8 mouse cellular contexts compared by ENCODE assay signal in the genomic region with DNA sequence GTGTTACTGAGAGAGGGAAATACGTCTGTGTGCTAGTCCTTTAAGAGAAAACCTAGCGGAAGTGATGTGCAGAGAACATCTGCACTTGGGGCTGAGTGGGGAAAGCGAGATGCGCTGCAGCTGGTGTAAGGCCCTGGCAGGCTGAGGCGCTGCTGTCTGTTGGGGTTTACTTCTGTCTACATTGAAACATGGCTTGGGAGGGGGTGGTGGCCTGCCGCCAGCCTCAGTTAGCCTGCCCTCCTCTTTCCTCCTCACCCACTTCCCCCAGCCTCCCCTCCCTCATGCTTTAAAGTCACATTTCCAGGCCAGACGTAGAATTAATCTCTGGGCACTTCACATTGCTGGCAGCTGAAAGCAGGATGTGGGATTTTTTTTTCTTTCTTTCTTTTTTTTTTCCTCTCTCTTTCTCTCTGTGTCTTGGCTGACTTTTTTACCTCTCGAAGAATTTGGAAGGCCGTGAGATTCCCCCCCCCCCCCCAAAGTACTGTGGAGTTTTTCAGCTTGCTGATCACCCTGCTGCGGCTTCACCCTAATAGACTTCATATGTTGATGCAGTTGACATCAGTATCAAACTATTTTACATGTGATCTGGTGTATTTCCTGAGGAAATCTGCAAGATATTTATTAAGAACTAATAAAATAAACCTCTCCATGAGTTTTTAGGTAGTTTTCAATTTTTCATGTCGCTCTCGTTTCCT.
A peak's percentile ranks its signal among the peaks of the same experiment; 100 is the strongest.
DNase-seq lines count a peak whose midpoint lies in the region; ATAC-seq and TF ChIP-seq lines count a peak whose summit lies in the region.

No protein-coding gene starts in this region.

- H3K4me2 ChIP-seq in midbrain, embryonic 14.5 days (ENCODE audit: low read length), result no peak overlapping the region
- H3K4me2 ChIP-seq in midbrain, embryonic 11.5 days, result no peak overlapping the region
- no peak overlapping the region for H3K4me2 ChIP-seq in embryonic facial prominence, embryonic 11.5 days (ENCODE audit: low read depth, low read length)
- H3K4me2 ChIP-seq in intestine, postnatal 0 days (replicated peaks; ENCODE audit: low read depth), result 0 out of 2 replicates have a peak overlapping the region, but pooled peaks have one; percentile 14
- H3K4me2 ChIP-seq in limb, embryonic 14.5 days (replicated peaks; ENCODE audit: low read depth, low read length, severe bottlenecking), result peak overlapping the region; percentile 32

- DNase-seq in midbrain, embryonic 14.5 days, result peak; percentile 54
- DNase-seq in midbrain, embryonic 11.5 days (ENCODE audit: low spot score, missing footprints), result no peak
- DNase-seq in embryonic facial prominence, embryonic 11.5 days (ENCODE audit: low spot score), result peak; percentile 56
- DNase-seq in heart, adult 2 months, result peak; percentile 82 to 85
- DNase-seq in limb, embryonic 14.5 days (ENCODE audit: low spot score), result peak; percentile 90
- DNase-seq in neural tube, embryonic 10.5 days (ENCODE audit: extremely low spot score, low spot score), result peak; percentile 45

- ATAC-seq in midbrain, embryonic 14.5 days (ENCODE audit: low FRiP score, low TSS enrichment), result no peak
- ATAC-seq in midbrain, embryonic 11.5 days (ENCODE audit: low FRiP score), result no peak
- no peak for ATAC-seq in embryonic facial prominence, embryonic 11.5 days (replicated peaks; ENCODE audit: insufficient number of reproducible peaks, low FRiP score, low TSS enrichment, low read depth)
- no peak for ATAC-seq in intestine, postnatal 0 days
- ATAC-seq in limb, embryonic 14.5 days (ENCODE audit: low FRiP score, low read depth), result peak; percentile 82

- H3K4me1 ChIP-seq in midbrain, embryonic 14.5 days (ENCODE audit: control insufficient read depth, insufficient read depth, low read length), result peaks cover 20% of the 10 kb centered on the region
- H3K4me1 ChIP-seq in midbrain, embryonic 11.5 days (ENCODE audit: control insufficient read depth, insufficient read depth, low read length), result peaks cover 11% of the 10 kb centered on the region
- no peaks in the 10 kb centered on the region; the same call in 1 of the 2 replicates for H3K4me1 ChIP-seq in embryonic facial prominence, embryonic 11.5 days (ENCODE audit: control insufficient read depth, insufficient read depth, low read length)
- H3K4me1 ChIP-seq in heart, adult 2 months (ENCODE audit: control insufficient read depth, insufficient read depth, low read length), result peaks cover 32% of the 10 kb centered on the region
- no peaks in the 10 kb centered on the region for H3K4me1 ChIP-seq in intestine, postnatal 0 days (replicated peaks; ENCODE audit: control insufficient read depth, insufficient read depth, low read length)
- H3K4me1 ChIP-seq in limb, embryonic 14.5 days (ENCODE audit: control insufficient read depth, insufficient read depth, low read length), result peaks cover 51% of the 10 kb centered on the region
- H3K4me1 ChIP-seq in testis, adult 2 months (ENCODE audit: control insufficient read depth, insufficient read depth, low read length), result peaks cover 7% of the 10 kb centered on the region

- H3K4me3 ChIP-seq in midbrain, embryonic 14.5 days (replicated peaks; ENCODE audit: low read depth, low read length), result no peak overlapping the region
- no peak overlapping the region for H3K4me3 ChIP-seq in midbrain, embryonic 11.5 days (ENCODE audit: low read depth, low read length)
- H3K4me3 ChIP-seq in embryonic facial prominence, embryonic 11.5 days (ENCODE audit: low read depth, low read length), result no peak overlapping the region
- H3K4me3 ChIP-seq in heart, adult 2 months, result peak overlapping the region; percentile 36
- no peak overlapping the region for H3K4me3 ChIP-seq in intestine, postnatal 0 days (ENCODE audit: low read depth, low read length)
- no peak overlapping the region for H3K4me3 ChIP-seq in limb, embryonic 14.5 days (replicated peaks; ENCODE audit: low read length)
- no peak overlapping the region for H3K4me3 ChIP-seq in testis, adult 2 months (ENCODE audit: control insufficient read depth, low read depth, low read length)

- TF ChIP-seq POLR2A in heart, adult 2 months (IDR thresholded peaks at IDR 0.05; ENCODE audit: insufficient read depth, low read depth, low read length), result peak; percentile 75
- TF ChIP-seq POLR2A in limb, embryonic 14.5 days (IDR thresholded peaks at IDR 0.05; ENCODE audit: borderline replicate concordance, extremely low read depth, insufficient read depth, insufficient read length), result no peak
- no peak for TF ChIP-seq POLR2A in testis, adult 2 months (IDR thresholded peaks at IDR 0.05; ENCODE audit: control insufficient read depth, low read depth, low read length)

- H3K9me3 ChIP-seq in midbrain, embryonic 14.5 days (ENCODE audit: control insufficient read depth, low read length), result no peaks in the 10 kb centered on the region
- no peaks in the 10 kb centered on the region for H3K9me3 ChIP-seq in midbrain, embryonic 11.5 days (ENCODE audit: control insufficient read depth, low read length)
- H3K9me3 ChIP-seq in embryonic facial prominence, embryonic 11.5 days (replicated peaks; ENCODE audit: control insufficient read depth, low read length), result no peaks in the 10 kb centered on the region
- H3K9me3 ChIP-seq in intestine, postnatal 0 days (ENCODE audit: control insufficient read depth), result no peaks in the 10 kb centered on the region
- H3K9me3 ChIP-seq in limb, embryonic 14.5 days (ENCODE audit: control insufficient read depth, low read length), result no peaks in the 10 kb centered on the region

- peak; percentile 35 for TF ChIP-seq CTCF in heart, adult 2 months (IDR thresholded peaks at IDR 0.05)
- TF ChIP-seq CTCF in intestine, postnatal 0 days (IDR thresholded peaks at IDR 0.05; ENCODE audit: low read depth), result peak; percentile 31; the same call in 1 of the 2 replicates
- TF ChIP-seq CTCF in testis, adult 2 months (IDR thresholded peaks at IDR 0.05; ENCODE audit: control insufficient read depth, insufficient read depth, insufficient replicate concordance, low read depth, low read length), result no peak

- peak overlapping the region; percentile 34 for H3K27ac ChIP-seq in midbrain, embryonic 14.5 days (replicated peaks; ENCODE audit: low read depth, low read length)
- H3K27ac ChIP-seq in midbrain, embryonic 11.5 days (ENCODE audit: low read depth, low read length), result no peak overlapping the region
- H3K27ac ChIP-seq in embryonic facial prominence, embryonic 11.5 days (replicated peaks; ENCODE audit: low read depth, low read length), result peak overlapping the region; percentile 75; the same call in 1 of the 2 replicates
- peak overlapping the region; percentile 96 for H3K27ac ChIP-seq in heart, adult 2 months
- peak overlapping the region; percentile 23; the same call in 1 of the 2 replicates for H3K27ac ChIP-seq in intestine, postnatal 0 days (ENCODE audit: low read depth, low read length)
- peak overlapping the region; percentile 81 for H3K27ac ChIP-seq in limb, embryonic 14.5 days (replicated peaks; ENCODE audit: low read depth, low read length)
- H3K27ac ChIP-seq in testis, adult 2 months (ENCODE audit: control insufficient read depth, insufficient read depth, low read depth, low read length), result peak overlapping the region; percentile 78

- H3K79me2 ChIP-seq in heart, adult 2 months (replicated peaks; ENCODE audit: control insufficient read depth, insufficient read depth, low read length), result no peaks in the 10 kb centered on the region

- H3K9ac ChIP-seq in midbrain, embryonic 14.5 days (replicated peaks; ENCODE audit: low read length), result peak overlapping the region; percentile 23; the same call in 1 of the 2 replicates
- no peak overlapping the region for H3K9ac ChIP-seq in midbrain, embryonic 11.5 days (ENCODE audit: low read length)
- peak overlapping the region; percentile 32; the same call in 1 of the 2 replicates for H3K9ac ChIP-seq in embryonic facial prominence, embryonic 11.5 days (replicated peaks; ENCODE audit: low read length)
- peak overlapping the region; percentile 55 for H3K9ac ChIP-seq in heart, adult 2 months (ENCODE audit: low read depth, low read length)
- no peak overlapping the region for H3K9ac ChIP-seq in intestine, postnatal 0 days (ENCODE audit: low read depth, low read length)
- 0 out of 2 replicates have a peak overlapping the region, but pooled peaks have one; percentile 6 for H3K9ac ChIP-seq in limb, embryonic 14.5 days (ENCODE audit: low read depth, low read length, severe bottlenecking)

- intact Hi-C loops in heart, adult 2 months (cut with DNase I), result loop anchor here (1.0 to 2.0 kb wide), 2 partner anchors 24 to 38 kb away; no protein-coding TSS in a partner anchor

- WGBS in midbrain, embryonic 14.5 days, result 48% methylated on average over 12 of the region's 12 CpGs
- 51% methylated on average over 12 of the region's 12 CpGs for WGBS in midbrain, embryonic 11.5 days
- WGBS in embryonic facial prominence, embryonic 11.5 days, result 26% methylated on average over 12 of the region's 12 CpGs
- whole genome bisulfite sequencing in heart, adult 2 months, result 2% methylated on average over 12 of the region's 12 CpGs
- WGBS in intestine, postnatal 0 days, result 55% methylated on average over 12 of the region's 12 CpGs
- 15% methylated on average over 12 of the region's 12 CpGs for WGBS in limb, embryonic 14.5 days

- peaks cover 3% of the 10 kb centered on the region; the same call in 1 of the 2 replicates for H3K36me3 ChIP-seq in midbrain, embryonic 14.5 days (ENCODE audit: control insufficient read depth, insufficient read depth, low read length)
- no peaks in the 10 kb centered on the region for H3K36me3 ChIP-seq in midbrain, embryonic 11.5 days (ENCODE audit: control insufficient read depth, insufficient read depth, low read length)
- no peaks in the 10 kb centered on the region for H3K36me3 ChIP-seq in embryonic facial prominence, embryonic 11.5 days (replicated peaks; ENCODE audit: control insufficient read depth, insufficient read depth, low read depth, low read length)
- H3K36me3 ChIP-seq in heart, adult 2 months (ENCODE audit: control insufficient read depth, insufficient read depth, low read length), result peaks cover 35% of the 10 kb centered on the region
- H3K36me3 ChIP-seq in intestine, postnatal 0 days (ENCODE audit: control insufficient read depth, insufficient read depth), result no peaks in the 10 kb centered on the region
- H3K36me3 ChIP-seq in limb, embryonic 14.5 days (ENCODE audit: control insufficient read depth, insufficient read depth, low read length), result no peaks in the 10 kb centered on the region
- no peaks in the 10 kb centered on the region for H3K36me3 ChIP-seq in testis, adult 2 months (ENCODE audit: control insufficient read depth, insufficient read depth, low read length)

- no peaks in the 10 kb centered on the region for H3K27me3 ChIP-seq in midbrain, embryonic 14.5 days (ENCODE audit: control insufficient read depth, insufficient read depth, low read length)
- no peaks in the 10 kb centered on the region for H3K27me3 ChIP-seq in midbrain, embryonic 11.5 days (ENCODE audit: control insufficient read depth, insufficient read depth, low read length)
- H3K27me3 ChIP-seq in embryonic facial prominence, embryonic 11.5 days (ENCODE audit: control insufficient read depth, insufficient read depth, low read length), result no peaks in the 10 kb centered on the region
- H3K27me3 ChIP-seq in heart, adult 2 months (ENCODE audit: control insufficient read depth, insufficient read depth, low read length), result no peaks in the 10 kb centered on the region
- no peaks in the 10 kb centered on the region for H3K27me3 ChIP-seq in intestine, postnatal 0 days (replicated peaks; ENCODE audit: control insufficient read depth, insufficient read depth, low read length)
- H3K27me3 ChIP-seq in limb, embryonic 14.5 days (ENCODE audit: control insufficient read depth, insufficient read depth, low read length), result no peaks in the 10 kb centered on the region
- H3K27me3 ChIP-seq in testis, adult 2 months (ENCODE audit: control insufficient read depth, insufficient read depth, low read length), result no peaks in the 10 kb centered on the region

- peak; percentile 90 for TF ChIP-seq EP300 in heart, adult 2 months (IDR thresholded peaks at IDR 0.05; ENCODE audit: insufficient read depth, low read depth, low read length)

Comparison
In these comparisons a context has a peak if more than half of its experiments do, and no peak if none do; other contexts are left out.
1. H3K9ac ChIP-seq: peak in midbrain, embryonic 14.5 days (single experiment), embryonic facial prominence, embryonic 11.5 days (single experiment), heart, adult 2 months (single experiment) and limb, embryonic 14.5 days (single experiment); none in midbrain, embryonic 11.5 days (single experiment) and intestine, postnatal 0 days (single experiment).
2. H3K4me2 ChIP-seq: peak in intestine, postnatal 0 days (single experiment) and limb, embryonic 14.5 days (single experiment); none in midbrain, embryonic 14.5 days (single experiment), midbrain, embryonic 11.5 days (single experiment) and embryonic facial prominence, embryonic 11.5 days (single experiment).